Mouse (Mus musculus) granulocyte monocyte progenitor cell, adult 5-6 weeks (primary cell): ENCODE measurements around the gene Ceacam20. TPM values are rescaled to one million over a fixed set of nuclear protein-coding genes. Genes with fewer than 3 reads are reported as not detected.
"Not testable (repeated sequence)": the region's sequence is repeated elsewhere in the genome, so short reads cannot be mapped to it uniquely, and the experiment has no call there.

Experiments
- ATAC-seq: replicated peaks from 2 replicates; pipeline ENCODE4 v1.8.0; 2016; ENCODE audit warnings: mild to moderate bottlenecking, moderate TSS enrichment, inconsistent platforms; ENCODE audit not compliant: poor library complexity, severe bottlenecking
- total RNA-seq, 2 experiments: library from RNA; stranded (forward) in 1 of 2; stranded (reverse) in 1 of 2; fragments of 200-712, 200-1000 nt in 1 of 2; fragments of >200 nt in 1 of 2; fragmentation: Nextera tagmentation in 1 of 2; gene quantifications; 2 replicates each; pipeline ENCODE4 v1.2.3; 2014 to 2017

Ceacam20 gene
- total RNA-seq (2014; fragmentation: Nextera tagmentation) = not detected in 2 replicates
- not detected in 2 replicates for total RNA-seq (2017)

DNA sequence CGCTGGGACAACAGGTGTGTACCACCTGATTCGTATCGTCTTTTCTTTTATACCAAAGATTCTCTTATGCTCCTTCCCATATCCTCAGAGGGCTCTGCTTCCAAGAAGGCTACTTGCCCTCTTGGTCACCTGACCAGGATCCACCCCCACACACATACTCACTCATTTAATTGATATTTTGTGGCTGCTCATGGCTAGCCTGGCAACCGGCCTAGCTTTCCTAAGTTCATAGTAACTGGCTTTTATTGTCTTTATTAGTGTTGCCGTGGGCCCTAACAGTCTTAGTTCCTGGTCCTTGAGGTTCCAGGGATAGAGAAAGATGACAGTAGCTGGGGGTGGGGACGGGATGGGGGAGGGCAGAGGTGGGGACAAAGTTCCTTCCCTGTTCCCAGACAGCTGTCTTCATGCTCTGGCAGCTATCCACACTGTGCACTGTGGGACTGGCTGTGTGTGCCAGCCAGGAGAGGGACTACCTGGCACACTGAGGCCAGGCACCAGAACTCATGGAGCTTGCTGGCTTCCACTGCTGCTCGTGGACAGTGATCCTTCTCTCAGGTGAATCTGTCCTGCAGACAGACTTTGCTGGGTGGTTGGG is at the start of gene Ceacam20:
Gene Ceacam20, plus strand, starts transcription at position 428 of the 595 bp plus-strand sequence.
- ATAC-seq = no peak

DNA sequence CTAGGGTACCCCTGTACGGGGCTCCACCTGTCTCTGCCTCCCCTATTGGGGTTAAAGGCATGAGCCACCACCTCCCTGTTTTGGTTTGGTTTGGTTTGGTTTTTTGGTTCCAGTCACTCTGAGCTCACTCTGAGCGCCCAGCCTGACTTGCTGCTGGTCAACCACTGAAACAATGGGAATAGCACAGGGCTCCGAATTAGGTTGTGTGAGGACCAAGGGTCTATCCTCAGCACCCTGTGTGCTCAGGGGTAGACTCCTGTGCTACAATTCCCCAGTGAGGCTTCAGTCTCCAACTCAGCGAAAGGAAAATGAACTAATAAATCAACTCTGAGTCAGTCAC is 45.1 kb upstream of the Ceacam20 start:
- ATAC-seq = no peak

GRCm38 (mm10) chr7:19920506-19921261 is 44.5 kb upstream of the Ceacam20 start, which contains the start of gene Pvr:
Gene Pvr (minus strand): TSS chr7:19921160.
- ATAC-seq = peak; percentile 74

DNA sequence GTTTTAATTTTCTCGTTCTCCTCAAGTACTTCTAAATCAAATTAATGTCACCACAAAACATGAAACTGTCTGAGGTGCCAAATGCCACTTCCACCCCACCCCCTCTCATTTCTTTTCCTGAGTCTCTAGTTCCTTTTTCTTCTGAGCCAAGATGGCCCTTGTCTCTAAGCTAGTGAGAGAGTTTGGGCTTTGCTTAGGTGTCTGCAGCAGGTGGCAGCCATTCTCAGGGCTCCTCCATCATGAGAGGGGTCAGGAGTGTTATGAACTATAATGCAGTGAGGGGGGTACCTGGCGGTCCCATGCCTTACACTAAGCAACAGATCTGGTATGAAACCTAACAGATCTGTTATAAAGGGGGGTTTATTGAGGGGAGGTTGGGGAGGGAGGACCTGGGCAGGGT is 41.9 kb upstream of the Ceacam20 start:
- ATAC-seq = peak; percentile 42

- no peak for ATAC-seq
Measured at GRCm38 (mm10) chr7:19923797-19924196, 41.4 kb upstream of the Ceacam20 start.

GRCm38 (mm10) chr7:19925376-19925775 is 39.8 kb upstream of the Ceacam20 start:
- ATAC-seq = no peak

- peak; percentile 70 for ATAC-seq
Measured at GRCm38 (mm10) chr7:19926849-19927480, 38.2 kb upstream of the Ceacam20 start.

DNA sequence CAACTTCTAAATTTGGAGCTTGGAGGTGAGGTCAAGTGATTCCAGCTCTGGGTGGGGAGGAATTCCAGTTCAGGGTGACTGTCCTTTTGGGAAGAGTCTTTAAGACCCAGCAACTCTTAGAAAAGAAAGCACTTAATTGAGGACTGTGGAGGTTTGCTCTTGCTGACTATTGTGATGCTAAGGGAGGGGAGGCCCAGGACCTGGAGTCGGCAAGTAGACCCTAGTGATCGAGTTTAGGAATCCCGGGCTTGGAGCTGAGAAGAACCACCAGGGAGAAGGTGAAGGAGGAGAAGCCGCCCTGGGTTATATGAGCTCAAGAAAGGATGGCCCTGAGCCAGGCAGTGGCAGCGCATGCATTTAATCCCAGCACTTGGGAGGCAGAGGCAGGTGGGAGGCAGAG is 36.7 kb upstream of the Ceacam20 start:
- no peak for ATAC-seq

GRCm38 (mm10) chr7:19930481-19930880 is 34.7 kb upstream of the Ceacam20 start:
- not testable (repeated sequence) for ATAC-seq

- no peak for ATAC-seq
Measured at GRCm38 (mm10) chr7:19932133-19932876, 32.9 kb upstream of the Ceacam20 start.

DNA sequence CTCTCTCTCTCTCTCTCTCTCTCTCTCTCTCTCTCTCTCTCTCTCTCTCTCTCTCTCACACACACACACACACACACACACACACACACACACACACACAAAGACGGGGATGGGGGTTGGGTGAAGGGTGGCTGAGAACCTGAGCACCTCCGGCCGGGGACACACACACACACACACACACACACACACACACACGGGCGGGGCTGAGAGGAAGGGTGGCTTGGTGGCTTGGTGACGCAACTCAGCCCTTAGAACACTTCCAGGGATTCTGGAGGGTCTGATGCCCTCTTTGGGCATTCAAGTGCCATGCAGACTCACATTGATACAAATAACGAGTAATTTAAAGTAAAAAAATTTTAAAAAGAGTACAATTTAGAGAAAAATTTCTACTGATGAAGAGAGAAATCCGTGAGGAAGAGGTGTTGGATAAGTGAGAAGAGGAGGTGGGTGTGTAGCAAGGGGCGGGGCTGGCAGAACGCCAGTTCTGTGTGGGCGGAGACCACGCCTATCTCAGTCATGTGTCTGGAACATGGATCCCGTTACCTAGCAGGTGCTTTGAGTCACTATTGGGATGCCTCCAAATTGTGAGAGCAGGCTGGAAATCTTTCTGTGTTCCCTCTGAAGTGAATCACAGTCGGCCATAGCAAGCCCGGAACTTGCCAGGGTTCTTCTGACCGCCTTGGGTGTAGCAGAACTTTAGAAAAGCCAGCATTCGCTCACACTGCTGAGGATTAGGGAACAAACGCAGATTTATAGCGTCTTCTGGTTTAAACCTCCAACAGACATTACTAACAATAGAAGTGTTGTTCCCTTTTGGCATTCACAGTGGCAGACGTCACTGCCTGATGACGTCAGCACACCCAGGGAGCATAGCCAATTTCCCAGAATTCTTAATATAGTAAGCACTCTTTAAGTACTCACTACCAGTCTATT is 32.1 kb upstream of the Ceacam20 start:
- ATAC-seq = peak; percentile 52

DNA sequence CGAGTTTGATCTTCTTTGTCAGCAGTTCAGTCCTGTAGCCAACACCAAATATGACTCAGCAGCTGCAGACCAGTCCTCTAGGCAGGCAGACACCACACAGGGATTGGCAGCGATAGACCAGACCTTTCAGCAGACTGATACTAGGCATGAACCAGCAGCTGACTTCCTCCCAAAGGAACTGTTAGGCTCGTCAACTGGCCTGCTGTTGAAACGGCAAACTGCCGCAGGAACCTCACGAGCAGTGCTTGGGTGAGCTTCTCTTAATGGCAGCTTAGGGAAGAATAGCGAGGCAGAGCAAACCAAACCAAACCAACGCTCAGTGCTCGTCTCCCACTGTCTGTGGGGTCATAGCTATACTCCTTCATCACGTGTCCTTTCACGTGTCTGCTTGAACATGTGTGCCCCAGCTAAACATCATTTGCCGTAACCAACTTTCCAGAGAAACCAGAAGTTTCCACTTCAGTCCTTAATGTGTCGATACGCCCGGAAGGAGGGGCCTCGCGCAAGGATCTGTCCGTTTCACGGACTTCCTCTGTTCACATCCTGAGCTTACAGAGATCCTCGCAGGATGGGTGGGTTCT is 30.0 kb upstream of the Ceacam20 start:
- ATAC-seq = peak; percentile 49

DNA sequence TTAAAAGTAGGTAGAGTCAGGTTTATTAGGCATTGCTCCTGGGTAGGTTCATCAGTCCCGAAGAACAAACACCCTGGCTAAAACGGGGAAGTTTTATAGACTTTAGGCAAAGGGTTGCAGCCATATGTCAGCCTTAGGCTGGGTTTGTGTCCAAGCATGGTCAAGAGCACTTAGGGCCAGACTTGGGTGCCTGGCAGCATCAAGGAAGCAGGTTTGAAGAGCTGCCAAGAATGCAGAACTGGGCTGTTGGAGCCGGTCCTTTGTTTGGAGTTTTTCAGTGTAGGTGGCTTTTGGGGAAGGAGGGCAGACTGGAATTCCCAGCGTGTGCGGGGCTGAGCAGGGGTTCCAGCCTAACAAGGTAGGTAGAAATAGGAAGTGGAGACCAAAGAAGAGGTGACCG is 29.3 kb upstream of the Ceacam20 start:
- no peak for ATAC-seq

DNA sequence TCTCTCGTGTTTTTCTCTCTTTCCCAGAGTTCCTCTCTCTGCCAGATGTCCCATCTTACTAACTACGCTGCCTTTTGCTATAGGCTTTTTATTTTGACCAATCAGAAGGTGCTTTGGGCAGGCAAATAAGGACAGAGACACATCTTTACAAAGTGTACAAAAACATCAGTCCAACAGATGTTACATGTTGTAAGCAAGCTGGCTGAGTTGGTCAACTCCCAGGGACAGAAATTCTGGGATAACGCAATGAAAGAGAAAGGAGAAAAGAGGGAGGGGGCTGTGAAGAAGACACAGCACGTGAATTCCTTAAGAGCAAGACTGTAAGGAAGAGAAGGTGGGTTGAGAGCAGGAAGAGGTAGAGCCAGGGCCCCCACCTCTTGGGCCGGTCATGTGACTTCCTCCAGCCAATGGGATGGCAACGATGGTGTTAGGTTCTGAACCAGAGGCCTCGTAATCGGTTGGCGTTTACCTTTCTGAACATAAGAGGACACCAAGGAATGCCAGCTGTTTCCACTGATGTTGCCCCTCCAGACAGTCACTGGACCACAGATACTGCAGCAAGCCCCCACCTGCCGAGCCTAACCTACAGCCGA is 27.9 kb upstream of the Ceacam20 start:
- ATAC-seq = no peak

- peak; percentile 84 for ATAC-seq
Measured at GRCm38 (mm10) chr7:19939555-19940235, 25.5 kb upstream of the Ceacam20 start.

GRCm38 (mm10) chr7:19940256-19940655 is 25.0 kb upstream of the Ceacam20 start:
- ATAC-seq = no peak

GRCm38 (mm10) chr7:19944709-19945108 is 20.5 kb upstream of the Ceacam20 start:
- no peak for ATAC-seq

DNA sequence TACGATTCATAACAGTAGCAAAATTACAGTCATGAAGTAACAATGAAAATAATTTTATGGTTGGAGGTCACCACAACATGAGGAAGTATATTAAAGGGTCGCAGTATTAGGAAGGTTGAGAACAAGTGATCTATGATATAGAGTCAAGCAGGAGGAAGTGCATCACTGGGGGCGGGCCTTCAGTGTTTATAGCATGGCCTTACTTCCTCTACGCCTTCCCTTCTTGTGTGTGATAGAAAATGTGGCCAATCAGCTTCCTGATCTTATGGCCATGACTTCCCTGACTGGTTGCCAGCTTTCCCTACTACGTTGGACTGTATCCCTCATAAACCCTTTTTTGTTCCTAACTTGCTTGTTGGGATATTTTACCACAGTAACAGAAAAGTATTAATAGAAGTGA is 20.0 kb upstream of the Ceacam20 start:
- ATAC-seq = peak; percentile 70
